Mouse (Mus musculus): ENCODE results near the gene Rundc1.
"Not testable (repeated sequence)": the region's sequence is repeated elsewhere in the genome, so short reads cannot be mapped to it uniquely, and the experiment has no call there.

Gene Rundc1

GRCm38 (mm10) chr11:101466552-101466950, 41.7 kb downstream of the Rundc1 start:
- not testable (repeated sequence) for DNase-seq (ENCODE audit: low spot score)

- DNase-seq (ENCODE audit: low spot score), result peak; percentile 61
Observed at GRCm38 (mm10) chr11:101467477-101468262, 42.8 kb downstream of the Rundc1 start.

DNA sequence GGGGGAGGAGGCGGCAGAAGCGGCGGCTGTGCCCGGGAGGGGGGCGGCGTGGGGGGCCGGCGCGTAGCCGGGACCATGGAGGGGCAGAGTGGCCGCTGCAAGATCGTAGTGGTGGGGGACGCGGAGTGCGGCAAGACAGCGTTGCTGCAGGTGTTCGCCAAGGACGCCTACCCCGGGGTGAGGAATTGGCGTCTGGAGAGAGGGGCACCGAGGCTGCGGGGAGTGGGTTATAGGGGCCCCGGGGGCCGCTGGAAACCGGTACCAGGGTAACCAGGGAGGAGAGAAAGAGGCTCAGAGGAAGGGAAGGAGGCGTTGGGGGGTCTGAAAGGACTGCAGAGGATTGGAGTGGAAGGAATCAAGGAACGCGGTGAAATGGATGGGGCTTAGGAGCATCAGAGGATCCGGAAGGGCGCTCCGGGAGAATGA, 43.4 kb downstream of the Rundc1 start:
- no peak for DNase-seq (ENCODE audit: low spot score)

DNA sequence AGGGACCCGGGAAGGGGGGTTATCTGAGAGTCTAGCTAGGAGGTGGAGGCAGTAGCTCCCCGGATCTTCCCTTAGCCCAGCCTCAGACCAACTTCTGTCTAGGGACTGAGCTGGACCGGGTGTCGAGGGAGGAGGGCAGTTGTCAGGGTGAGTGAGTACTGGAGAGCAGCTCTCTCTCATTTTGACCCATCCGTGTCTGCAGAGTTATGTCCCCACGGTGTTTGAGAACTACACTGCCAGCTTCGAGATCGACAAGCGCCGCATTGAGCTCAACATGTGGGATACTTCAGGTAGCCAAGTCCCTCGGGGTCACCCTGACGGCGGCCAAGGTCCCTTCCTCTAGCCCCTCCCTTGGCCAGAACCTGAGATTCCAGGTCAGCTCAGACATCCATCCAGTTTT, 43.8 kb downstream of the Rundc1 start:
- DNase-seq (ENCODE audit: low spot score), result no peak

DNA sequence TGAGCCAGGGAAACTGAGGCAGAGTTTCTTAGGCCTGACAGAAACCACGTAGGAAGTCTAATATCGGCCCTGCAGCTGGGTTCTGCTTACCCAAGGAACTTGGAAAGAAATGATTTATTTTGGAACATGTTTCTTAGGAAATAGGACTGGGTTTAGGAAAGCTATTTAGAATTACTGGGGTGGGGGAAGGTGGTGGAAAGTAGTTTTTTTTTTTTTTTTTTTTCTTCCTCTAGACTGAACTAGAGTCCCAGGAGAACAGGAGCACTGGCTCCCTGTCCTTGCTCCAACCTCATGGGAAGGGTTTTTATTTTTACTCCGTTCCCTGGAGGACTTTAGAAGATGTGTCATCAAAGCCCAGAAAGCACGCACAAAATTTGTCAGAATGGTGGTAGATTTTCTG, 44.3 kb downstream of the Rundc1 start:
- DNase-seq (ENCODE audit: low spot score), result no peak

- no peak for DNase-seq (ENCODE audit: low spot score)
Observed at GRCm38 (mm10) chr11:101470206-101470605, 45.3 kb downstream of the Rundc1 start.

GRCm38 (mm10) chr11:101471926-101472325, 47.0 kb downstream of the Rundc1 start:
- no peak for DNase-seq (ENCODE audit: low spot score)

DNA sequence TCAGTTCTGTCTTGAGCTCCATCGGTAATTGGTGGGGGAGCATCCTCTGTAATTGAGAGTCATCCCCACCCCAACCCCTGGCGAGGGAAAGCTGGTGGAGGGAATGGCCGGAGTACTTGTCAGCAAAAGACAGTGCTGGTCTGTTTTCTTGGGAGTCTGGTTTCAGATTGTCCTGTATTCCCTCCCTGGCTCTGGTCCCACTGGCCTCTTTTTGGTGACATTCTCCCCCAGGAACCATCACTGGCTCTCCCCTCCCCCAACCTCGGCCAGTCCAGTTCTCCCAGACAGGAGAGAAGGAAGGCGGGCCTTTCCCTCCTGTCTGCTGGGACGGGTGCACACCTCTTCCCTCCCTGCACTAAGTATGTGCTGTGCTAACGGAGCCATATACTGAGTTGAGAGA, 47.5 kb downstream of the Rundc1 start:
- no peak for DNase-seq (ENCODE audit: low spot score)

DNA sequence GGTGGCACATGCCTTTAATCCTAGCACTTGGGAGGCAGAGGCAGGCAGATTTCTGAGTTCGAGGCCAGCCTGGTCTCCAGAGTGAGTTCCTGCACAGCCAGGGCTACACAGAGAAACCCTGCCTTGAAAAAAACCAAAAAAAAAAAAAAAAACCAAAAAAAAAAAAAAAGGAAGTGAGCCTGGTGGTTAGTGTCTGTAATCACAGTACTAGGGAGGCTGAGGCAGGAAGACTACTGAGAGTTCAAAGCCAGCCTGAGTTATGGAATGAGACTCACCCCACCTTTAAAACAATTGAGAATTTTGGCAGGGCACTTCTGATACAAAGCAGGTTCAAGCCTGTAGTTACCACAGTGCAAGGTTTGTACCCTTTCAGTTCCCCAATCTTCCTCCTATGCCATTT, 48.8 kb downstream of the Rundc1 start:
- DNase-seq (ENCODE audit: low spot score), result not testable (repeated sequence)

GRCm38 (mm10) chr11:101474298-101474697, 49.4 kb downstream of the Rundc1 start:
- no peak for DNase-seq (ENCODE audit: low spot score)

DNA sequence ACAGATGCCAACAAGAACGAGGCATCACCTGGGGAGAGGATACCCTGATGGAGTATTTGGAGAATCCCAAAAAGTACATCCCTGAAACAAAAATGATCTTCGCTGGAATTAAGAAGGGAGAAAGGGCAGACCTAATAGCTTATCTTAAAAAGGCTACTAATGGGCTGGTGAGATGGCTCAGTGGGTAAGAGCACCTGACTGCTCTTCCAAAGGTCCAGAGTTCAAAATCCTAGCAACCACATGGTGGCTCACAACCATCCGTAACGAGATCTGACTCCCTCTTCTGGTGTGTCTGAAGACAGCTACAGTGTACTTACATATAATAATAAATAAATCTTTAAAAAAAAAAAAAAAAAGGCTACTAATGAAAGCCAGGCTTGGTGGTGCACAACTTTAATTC, 51.5 kb downstream of the Rundc1 start:
- DNase-seq (ENCODE audit: low spot score), result not testable (repeated sequence)

- no peak for DNase-seq (ENCODE audit: low spot score)
Observed at GRCm38 (mm10) chr11:101477194-101477551, 52.3 kb downstream of the Rundc1 start.

- no peak for DNase-seq (ENCODE audit: low spot score)
Observed at GRCm38 (mm10) chr11:101477552-101478211, 52.8 kb downstream of the Rundc1 start.

GRCm38 (mm10) chr11:101479171-101479635, 54.3 kb downstream of the Rundc1 start:
- no peak for DNase-seq (ENCODE audit: low spot score)

GRCm38 (mm10) chr11:101480912-101481311, 56.0 kb downstream of the Rundc1 start:
- no peak for DNase-seq (ENCODE audit: low spot score)

GRCm38 (mm10) chr11:101483804-101484203, 58.9 kb downstream of the Rundc1 start:
- DNase-seq (ENCODE audit: low spot score), result no peak

GRCm38 (mm10) chr11:101484245-101484644, 59.4 kb downstream of the Rundc1 start:
- DNase-seq (ENCODE audit: low spot score), result no peak

DNA sequence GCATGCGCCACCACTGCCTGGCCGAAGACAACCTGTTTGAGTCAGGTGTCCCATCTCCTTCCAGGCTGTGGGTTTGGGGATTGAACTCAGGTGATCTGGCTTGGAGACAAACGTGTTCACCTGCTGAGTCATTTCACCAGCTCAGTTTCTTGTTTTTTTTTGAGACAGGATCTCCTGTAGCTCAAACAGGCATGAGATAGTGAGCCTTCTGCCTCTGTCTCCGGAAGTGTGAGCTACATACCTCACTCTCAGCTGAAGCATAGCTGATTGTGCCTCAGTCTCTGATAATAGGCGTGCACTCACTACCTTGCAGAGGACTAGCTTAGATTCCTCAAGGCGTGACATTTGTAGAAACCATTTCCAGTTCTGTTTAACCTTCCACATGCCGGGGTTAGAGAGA, 59.9 kb downstream of the Rundc1 start:
- DNase-seq (ENCODE audit: low spot score), result no peak
